Mouse (Mus musculus): Measurements from ENCODE around the gene Thumpd1. TPM values are rescaled to one million over a fixed set of nuclear protein-coding genes. Genes with fewer than 3 reads are reported as not detected.
"Not testable (repeated sequence)": the region's sequence is repeated elsewhere in the genome, so short reads cannot be mapped to it uniquely, and the experiment has no call there.

Thumpd1 gene
- 10 to 100 TPM; 36.0 to 42.5 (median 39.1) TPM for total RNA-seq (2022)

DNA sequence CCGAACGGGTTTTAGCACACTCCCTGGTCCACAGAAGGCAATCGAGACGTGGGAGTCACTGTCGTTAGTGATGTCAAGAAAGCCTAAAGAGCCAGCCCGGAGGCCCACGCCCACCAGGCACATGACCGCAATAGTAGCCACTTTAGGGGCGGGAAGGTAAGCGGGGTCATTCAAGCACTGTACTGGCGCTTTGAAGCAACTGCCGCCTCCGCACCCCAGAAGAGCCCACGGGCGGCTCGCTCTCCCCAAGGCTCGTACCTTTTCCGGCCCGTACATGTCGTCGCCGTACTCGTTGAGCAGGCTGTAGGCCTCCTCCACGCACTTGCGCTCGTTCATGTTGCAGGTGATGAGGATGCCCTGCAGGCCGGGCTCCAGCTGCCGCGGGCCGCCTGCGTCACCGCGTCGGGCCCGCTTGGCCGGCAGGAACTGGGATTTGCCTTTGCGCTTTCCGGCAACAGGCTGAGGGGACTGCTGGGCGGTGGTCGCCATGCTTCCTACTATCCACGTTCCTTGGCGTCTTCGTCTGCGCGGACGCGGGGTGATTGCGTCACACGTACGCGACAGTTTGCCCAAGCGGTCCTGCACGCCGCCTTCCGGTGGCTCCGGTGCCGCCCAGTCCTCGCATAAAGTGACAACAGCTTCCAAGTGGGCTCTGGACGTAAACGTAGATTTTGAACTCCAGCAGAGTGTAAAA, at the start of gene Thumpd1:
Thumpd1 (minus strand) TSS at position 546 of the 694 bp plus-strand sequence.
- peak; percentile 82 for DNase-seq

DNA sequence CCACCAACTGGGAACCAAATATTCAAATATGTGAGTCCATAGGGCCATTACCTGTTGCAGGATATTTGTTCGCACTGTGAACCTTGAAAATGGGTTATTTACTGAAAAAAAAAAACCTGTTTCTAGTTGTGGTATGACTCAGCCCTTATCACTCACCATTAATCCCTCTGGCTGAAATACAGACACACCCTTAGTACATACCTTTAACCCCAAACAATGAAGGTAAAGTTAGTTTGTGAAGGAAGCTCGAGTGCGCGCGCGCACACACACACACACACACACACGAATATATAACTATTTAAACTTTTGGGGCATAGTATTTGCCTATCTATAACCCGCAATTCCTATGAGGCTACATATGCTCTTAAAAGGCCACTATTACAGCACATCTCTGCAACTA, 49.3 kb upstream of the Thumpd1 start:
- DNase-seq: no peak

DNA sequence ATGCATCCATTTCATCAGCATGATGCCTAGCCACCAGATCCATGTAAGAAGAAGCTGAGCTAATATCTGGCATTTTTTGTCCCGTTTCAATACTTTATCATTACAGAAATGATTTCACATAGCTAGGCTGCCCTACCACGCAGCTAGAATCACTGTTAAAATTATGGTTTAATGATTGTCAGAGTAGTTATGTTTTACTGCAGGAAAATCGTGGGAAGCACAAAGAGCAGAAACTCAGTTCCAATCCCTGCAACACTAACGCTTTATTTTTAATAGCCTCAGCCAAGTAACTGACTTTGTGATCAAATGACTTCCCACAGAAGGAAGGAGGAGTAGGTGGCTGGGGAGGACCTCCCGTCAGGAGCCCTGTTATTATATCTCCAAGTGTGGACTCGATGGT, 46.4 kb upstream of the Thumpd1 start:
- DNase-seq: no peak

DNA sequence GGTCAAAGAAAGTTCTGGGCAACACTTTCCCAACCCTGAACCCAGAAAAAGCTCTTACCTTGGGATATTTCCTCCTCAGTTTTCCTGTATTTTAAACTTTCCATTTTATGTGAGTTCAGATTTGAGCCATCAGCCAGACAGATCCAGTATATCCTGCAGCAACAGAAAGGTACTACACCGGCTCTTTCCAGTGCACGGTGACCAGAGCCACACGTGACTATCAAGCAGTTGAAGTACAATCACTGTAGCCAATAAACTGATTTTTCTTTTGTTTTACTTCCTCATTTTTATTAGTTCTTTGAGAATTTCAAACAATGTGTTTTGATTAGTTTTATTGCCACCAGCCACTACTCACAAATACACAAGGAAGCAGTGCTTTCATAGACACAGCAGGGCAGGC, 43.8 kb upstream of the Thumpd1 start:
- DNase-seq: no peak

DNA sequence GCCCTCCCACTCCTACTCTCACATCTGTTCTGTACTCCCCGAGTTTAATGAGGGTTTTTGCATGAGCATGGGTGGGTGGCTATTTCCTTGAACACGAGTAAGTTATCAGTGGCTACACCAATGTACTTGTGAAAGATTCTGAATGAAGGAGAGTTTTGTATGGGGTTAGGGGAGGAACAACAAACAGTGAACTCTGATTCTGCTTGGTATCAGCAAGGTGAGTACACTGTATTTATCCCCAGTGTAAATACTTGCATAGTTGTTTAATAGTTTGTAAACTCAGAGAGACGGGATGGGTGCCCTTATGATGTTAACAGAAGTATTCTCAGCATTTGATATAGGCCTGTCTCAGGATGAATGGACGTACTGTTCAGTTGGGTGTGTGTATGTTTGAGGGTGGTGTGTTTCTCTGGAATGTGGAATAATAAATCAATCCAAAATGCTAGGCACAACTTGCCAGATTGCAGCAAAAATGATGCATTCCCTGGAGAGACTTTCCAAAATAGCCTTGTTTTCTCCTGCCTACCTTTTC, 41.6 kb upstream of the Thumpd1 start:
- no peak for DNase-seq

DNA sequence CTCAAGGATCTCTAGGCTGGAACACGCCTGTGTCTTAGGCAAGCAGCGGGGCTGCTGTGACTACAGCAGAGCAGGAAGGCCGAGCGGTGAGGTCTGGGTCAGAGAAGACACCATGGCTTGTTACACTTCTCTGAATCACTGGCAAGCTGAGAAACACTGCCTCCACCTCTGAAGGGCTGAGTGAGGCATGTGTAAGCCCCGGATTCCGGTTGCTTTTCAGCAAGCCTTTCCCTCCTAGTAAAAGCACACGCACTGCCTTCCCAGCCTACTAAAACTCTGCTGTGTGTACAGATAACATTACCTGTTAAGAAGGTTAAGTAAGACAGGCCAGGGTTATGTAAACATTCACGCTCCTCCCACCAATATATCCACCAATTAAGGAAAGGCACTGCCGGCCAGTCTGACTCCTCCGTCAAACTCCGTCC, 39.9 kb upstream of the Thumpd1 start, which contains the start of gene Acsm3:
Acsm3 (plus strand) TSS at position 397 of the 425 bp plus-strand sequence.
- peak; percentile 45 for DNase-seq

DNA sequence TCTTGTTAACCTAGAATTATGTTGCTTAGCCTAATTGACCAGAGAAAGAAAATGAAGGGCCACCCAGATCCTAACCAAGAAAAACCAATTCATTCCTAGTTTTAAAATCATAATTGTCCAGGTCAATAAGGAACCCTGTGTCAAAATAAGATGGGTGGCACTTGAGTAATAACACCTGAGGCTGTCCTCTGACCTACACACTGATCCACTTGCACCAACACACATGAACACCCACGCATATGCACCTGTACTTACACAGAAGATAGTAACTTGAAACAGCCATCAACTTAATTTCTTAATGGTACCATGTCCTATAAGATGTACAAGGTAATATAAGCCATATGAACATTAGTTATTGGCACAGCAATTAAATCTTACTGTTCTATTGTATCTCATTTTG, 33.1 kb upstream of the Thumpd1 start:
- no peak for DNase-seq

DNA sequence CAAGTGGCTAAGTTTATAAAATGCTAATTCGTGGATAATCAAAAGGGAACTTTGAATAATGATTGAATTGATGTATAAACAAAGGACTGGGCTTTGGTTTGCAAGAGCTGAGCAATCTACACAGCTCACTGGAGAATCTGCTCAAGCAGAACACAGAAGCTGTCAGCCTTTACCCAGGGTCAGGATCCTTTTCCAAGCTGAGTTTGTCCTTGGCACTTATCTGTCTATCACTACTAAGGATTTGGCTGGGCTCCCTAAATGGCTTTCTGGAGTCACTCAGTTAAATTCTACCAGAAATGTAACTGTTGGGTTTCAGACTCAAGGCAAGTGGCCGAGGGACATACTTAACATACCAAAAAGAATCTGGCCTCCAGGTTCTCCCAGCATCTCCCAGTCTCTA, 29.3 kb upstream of the Thumpd1 start:
- peak; percentile 43 for DNase-seq

DNA sequence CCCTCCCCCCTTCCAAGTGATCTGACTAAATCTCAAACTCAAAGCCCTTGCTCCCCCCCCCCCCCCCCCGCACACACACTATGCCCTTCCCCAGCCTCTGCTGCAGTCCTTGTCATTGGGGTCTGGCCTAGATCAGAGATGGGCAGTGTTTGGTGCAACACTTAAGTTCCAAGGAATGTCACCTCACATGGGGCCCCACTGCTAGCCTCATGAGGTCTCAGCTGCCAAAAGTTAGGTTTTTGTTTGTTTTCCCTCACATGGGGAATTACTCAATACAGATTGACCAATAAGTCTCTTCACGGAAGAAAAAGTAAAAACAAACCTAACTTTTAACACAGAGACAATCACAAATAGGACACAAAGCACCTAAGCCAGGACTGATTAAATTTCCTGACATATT, 28.2 kb upstream of the Thumpd1 start:
- DNase-seq: no peak

DNA sequence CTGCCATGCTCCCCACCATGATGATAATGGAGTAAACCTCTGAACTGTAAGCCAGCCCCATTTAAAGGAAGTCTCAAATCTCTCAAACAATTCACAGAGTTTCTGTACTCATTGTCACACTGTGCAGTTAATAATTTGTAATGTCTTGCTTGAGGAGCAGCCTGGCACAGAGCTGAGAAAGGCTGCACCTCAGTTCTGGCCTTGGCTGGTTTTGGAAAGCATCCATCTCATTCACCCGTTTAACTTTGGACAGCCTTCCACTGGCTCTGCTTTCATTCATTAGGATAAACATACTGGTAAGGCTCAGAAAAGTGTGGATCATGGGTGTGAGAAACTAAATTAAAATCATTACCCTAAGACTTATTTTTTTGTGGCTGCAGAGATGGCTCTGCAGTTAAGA, 25.3 kb upstream of the Thumpd1 start:
- no peak for DNase-seq

DNA sequence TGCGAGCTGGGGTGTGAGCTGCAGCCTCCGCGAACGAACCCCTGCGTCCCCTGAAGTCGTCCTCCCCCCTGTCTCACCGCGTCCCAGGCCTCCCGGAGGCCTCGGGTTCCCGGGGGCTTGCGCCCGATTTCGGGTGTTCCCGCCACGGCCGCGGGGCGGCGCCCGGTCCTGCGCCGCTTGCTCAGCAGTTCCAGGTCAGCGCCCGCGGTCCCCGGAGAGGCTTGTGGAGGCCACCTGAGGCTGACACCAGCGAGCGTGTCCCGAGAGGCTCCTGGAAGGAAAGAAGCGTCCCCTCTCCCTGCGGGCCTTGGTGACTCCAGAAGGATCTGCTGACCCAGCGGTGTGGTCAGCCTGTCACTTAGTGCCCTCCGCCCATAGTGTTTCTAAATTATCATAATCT, 23.7 kb upstream of the Thumpd1 start:
- no peak for DNase-seq

DNA sequence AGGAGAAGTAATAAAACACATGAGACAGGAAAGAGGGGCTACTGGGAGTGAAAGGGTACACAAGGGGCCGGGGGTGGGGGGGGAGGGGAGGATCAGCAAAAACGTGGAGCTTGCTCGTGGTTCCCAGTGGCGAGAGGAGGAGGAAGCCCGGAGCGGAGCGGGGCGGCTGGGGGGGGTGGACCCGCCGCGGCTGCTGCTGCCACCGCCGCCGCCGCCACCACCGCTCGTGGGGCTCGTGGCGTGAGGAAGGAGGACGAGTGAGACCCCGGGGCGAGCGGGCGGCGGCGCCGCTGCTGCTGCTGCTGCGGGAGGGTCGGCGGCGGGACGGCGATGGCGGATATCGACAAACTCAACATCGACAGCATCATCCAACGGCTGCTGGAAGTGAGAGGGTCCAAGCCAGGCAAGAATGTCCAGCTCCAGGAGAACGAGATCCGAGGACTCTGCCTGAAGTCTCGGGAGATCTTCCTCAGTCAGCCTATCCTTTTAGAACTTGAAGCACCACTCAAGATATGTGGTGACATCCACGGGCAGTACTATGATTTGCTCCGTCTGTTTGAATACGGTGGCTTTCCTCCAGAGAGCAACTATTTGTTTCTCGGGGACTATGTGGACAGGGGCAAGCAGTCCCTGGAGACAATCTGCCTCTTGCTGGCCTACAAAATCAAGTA, 19.3 kb upstream of the Thumpd1 start:
- not testable (repeated sequence) for DNase-seq

DNA sequence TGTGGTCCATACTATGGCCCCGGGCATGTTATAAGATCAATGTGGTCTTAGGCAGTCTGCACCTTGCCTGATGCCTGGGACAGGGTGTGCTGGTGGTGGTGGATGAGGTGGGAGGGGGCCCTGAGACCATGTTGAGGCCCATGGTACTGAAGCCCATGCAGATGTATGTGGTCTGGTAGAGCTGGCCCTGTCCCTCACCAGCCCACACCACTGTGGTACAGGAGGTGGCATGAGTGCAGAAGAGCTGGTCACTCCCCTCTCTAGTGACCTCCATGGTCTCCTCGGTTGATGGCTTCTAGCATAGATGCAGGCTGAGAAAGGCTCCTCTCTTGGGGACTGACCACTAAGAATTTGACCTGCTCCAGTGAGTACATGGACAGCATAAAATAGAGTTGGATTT, 18.3 kb upstream of the Thumpd1 start:
- no peak for DNase-seq

DNA sequence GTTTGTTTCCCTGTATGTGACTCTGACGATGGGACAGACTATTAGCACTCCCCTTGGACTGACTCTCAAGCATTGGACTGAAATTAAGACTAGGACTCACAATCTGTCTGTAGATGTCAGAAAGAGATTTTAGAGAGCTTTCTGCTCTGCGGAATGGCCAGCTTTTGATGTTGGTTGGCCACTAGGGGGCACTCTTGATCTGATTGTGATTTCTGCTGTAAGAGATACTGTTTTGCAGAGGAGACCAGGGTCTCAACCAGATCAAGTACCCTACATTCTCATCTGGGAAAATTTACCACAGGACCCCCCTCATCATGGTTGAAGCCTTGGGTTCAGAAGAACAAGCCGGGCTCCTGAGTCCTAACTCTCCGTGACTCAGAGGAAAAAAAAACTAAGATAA, 10.7 kb upstream of the Thumpd1 start:
- DNase-seq: not testable (repeated sequence)

DNA sequence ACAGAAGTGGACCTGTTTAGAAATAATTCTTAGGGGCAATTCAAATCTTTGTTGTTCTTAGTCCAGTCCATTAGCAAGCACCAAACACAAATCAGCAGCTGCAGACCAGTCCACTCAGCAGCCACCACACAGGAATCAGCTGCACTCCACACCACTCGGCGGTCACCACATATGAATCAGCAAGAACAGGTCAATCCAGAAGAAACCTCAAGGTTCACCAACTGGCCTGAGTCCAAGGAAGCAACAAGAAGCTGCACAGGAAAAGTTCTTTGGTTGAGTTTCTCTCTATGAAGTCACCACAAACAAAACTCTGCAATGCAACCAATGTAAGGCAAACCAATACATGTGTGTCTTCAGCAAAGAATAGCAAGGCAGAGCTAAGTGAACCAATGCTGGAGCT, 7.0 kb upstream of the Thumpd1 start:
- DNase-seq: peak; percentile 20

DNA sequence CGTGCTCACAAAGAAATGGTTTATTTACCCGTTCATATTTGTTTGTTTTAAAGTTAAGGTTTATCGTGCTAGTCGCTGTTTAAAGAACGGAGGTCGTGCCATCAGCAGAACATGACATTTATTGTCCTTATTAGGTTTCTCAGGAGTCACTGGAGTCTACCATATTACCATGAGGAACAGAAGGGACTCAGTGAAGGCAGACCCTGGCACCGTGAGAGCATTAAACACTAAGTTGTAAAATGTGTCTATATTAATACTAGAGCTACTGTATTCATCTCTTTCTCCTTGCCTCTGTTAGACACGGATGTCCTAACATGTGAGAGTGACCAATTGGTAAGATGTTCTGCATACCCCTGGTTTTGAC, 331 bp upstream of the Thumpd1 start:
- no peak for DNase-seq

DNA sequence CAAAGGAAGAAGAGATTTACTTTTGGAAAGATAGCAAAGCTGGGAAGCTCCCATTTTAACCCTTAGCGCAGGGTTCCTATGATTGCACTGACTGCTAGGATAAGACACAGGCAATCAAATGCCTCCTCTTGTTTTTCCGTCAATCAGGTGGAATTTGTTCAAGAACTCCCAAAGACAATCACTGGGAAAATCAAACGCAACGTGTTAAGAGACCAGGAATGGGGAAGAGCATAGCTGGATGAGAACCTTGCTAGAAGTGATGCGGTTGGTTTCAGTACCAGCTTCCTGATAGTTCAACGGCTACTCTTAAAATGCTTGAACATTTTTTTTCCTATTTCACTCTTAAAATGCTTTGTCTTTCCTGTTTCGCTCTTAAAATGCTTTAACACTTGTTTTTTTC, 6.5 kb downstream of the Thumpd1 start:
- no peak for DNase-seq

DNA sequence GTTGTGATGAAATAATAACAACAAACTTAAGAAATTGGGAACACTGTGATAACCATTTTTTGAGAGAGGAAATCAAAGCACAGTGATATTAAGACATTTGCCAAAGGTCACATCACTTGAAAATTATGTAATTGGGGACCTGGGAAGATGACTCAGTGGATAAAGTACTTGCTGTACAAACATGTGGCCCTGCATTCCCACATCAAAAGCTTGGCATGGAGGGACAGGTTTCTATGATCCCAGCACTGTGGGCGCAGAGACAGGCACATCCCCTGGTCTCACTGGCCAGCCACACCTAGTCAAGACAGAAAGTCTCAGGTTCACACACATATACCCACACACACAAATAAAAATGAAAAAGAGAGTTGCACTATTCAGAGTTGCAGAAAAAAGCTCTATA, 25.7 kb downstream of the Thumpd1 start:
- peak; percentile 13 for DNase-seq

DNA sequence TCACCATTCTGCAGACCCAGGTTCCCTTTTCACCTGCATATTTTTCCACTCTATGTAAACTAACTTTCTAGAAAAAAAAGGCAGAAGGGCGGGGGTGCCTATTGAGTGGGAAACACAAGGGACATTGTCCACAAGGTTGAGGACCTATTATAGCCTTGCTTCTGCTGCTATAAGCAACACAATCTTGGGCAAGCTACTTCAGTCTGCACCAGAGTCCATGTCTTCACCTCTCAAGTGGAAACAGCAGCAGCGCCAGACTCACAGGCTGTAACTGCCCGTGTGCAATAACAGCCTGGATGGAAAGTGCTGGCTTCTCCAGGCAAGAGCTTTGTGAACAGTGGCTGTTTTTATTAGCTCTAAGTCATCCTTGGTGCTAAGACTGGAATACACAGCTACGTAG, 28.3 kb downstream of the Thumpd1 start:
- no peak for DNase-seq

DNA sequence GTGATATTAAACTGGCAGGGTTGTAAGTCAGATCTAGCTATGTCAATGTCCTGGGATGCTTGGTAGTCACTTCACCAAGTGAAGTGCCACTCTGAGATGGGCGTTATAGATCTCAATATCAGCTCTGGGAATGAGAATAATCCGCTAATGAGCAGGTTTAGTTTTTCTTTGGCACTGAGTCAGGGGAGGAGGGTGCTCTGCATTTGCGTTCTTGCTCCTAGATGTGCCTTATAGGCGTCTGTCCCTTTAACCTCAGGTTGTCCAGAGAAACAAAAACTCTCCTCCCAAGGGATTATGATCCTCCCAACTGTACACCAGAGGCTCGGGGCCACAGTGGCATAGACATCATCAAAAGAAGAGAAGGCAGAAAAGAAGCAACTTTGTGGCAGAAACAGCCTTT, 30.9 kb downstream of the Thumpd1 start, which contains the start of gene Acsm4:
Acsm4 (plus strand) TSS at position 301 of the 400 bp plus-strand sequence.
- no peak for DNase-seq

DNA sequence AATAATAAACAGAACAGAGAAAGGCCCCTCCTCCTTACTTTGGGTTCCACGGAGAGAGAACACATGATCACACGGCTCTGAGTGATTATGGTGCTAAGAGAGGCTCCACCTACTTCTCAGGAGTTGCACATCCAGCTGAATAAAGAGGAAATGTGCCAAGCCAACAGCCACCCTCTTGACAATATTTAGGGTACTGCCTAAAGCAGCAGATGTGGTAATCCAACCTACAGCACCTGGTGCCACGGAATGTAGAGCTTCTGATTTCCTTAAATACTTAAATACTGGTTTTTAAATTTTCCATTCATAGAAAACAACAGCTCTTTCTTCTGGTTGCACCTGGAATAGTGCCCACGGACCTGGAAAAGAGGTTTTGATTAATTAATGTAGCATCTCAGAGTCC, 37.9 kb downstream of the Thumpd1 start:
- DNase-seq: no peak

DNA sequence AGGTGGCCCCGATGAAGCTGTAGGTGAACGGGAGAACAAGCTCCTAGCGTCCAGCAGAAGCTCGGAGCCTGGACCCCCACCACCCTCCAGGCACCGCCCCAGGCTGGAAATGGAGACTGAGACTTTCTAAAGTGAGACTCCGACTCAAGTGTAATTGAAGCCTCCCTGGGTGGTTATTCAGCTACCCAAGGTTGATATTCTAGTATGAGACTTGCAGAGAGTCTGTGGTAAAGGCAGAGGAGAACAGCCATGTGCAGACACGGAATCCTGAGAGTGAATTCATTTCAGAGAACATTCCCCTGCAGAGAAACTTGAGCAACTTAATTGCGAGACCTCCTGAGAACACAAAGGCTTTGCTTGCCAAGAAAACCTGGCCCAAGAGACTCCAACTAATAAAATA, 40.5 kb downstream of the Thumpd1 start:
- no peak for DNase-seq

DNA sequence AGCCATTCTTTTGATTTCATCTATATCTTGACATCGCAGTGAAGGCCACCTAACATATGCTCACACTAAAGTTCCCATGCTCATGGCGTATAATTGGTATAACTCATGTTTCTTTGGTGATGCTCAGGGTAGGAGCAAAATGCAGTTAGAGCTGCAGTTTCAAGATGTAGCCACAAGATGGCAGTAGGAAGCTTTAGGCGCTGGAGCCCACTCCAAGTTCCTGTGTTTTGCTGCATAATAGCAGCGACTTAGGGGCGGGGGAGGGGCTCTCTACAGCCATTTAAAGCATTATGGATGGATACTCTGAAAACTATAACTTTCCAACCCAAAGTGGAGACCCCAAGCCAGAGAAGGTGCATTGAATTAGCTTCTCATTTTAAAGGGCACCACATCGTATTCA, 47.1 kb downstream of the Thumpd1 start:
- DNase-seq: no peak

DNA sequence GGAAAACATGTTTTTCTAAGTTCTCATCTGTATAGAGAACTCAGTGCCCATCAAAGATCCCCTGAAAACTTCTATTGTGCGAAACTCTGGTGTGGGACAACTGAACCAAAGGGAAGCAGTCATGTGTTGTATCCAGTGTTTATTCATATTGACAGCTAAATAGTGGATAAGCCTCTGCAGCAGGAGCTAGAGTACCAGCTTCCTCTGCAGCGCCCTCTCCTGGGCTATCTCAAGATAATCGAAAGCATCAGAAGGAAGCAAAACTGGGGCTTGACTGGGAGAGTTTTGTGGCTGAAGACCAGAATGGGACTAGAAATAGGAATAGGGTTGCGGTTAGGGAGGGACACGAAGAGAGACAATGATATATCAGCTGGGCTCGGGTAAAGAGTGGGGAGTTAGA, 49.7 kb downstream of the Thumpd1 start:
- no peak for DNase-seq

Data from adrenal gland, adult 8-10 months (tissue).